Mouse (Mus musculus) monocyte, adult 2 months (primary cell): ENCODE measurements around the gene Kcnk3.

Source experiments
- DNase-seq, 2 experiments: peaks; one replicate each; pipeline ENCODE4 v3.0.0; 2022; ENCODE audit warnings: low spot score in 2 of 2, low read depth in 1 of 2

Kcnk3 gene

GRCm38 (mm10) chr5:30612575-30612974, 24.6 kb downstream of the Kcnk3 start:
- DNase-seq = no peak

- no peak for DNase-seq
Observed at GRCm38 (mm10) chr5:30613242-30613641, 25.3 kb downstream of the Kcnk3 start.

GRCm38 (mm10) chr5:30614221-30614620, 26.3 kb downstream of the Kcnk3 start:
- DNase-seq = no peak

- DNase-seq = no peak
Observed at GRCm38 (mm10) chr5:30615416-30615815, 27.4 kb downstream of the Kcnk3 start.

GRCm38 (mm10) chr5:30615819-30616218, 27.8 kb downstream of the Kcnk3 start:
- no peak for DNase-seq

GRCm38 (mm10) chr5:30616644-30617043, 28.7 kb downstream of the Kcnk3 start:
- DNase-seq = no peak

GRCm38 (mm10) chr5:30617357-30617756, 29.4 kb downstream of the Kcnk3 start:
- no peak for DNase-seq

GRCm38 (mm10) chr5:30617851-30618250, 29.9 kb downstream of the Kcnk3 start:
- DNase-seq = no peak

- DNase-seq = no peak
Observed at GRCm38 (mm10) chr5:30618376-30619003, 30.5 kb downstream of the Kcnk3 start.

GRCm38 (mm10) chr5:30619211-30619610, 31.2 kb downstream of the Kcnk3 start:
- DNase-seq = no peak

- DNase-seq = no peak
Observed at GRCm38 (mm10) chr5:30620567-30620966, 32.6 kb downstream of the Kcnk3 start.

- no peak for DNase-seq
Observed at GRCm38 (mm10) chr5:30621211-30621790, 33.3 kb downstream of the Kcnk3 start.

GRCm38 (mm10) chr5:30621844-30622176, 33.8 kb downstream of the Kcnk3 start:
- DNase-seq = no peak

- DNase-seq = peak; percentile 29 to 35
Observed at GRCm38 (mm10) chr5:30622177-30622840, 34.3 kb downstream of the Kcnk3 start.

GRCm38 (mm10) chr5:30622841-30623185, 34.8 kb downstream of the Kcnk3 start:
- DNase-seq = no peak

GRCm38 (mm10) chr5:30623380-30623779, 35.4 kb downstream of the Kcnk3 start:
- DNase-seq = no peak

GRCm38 (mm10) chr5:30624311-30624710, 36.3 kb downstream of the Kcnk3 start:
- no peak for DNase-seq

- DNase-seq = no peak
Observed at GRCm38 (mm10) chr5:30624908-30625307, 36.9 kb downstream of the Kcnk3 start.

GRCm38 (mm10) chr5:30625379-30625778, 37.4 kb downstream of the Kcnk3 start:
- DNase-seq = no peak

- no peak for DNase-seq
Observed at GRCm38 (mm10) chr5:30626331-30627105, 38.5 kb downstream of the Kcnk3 start.

GRCm38 (mm10) chr5:30628511-30628910, 40.5 kb downstream of the Kcnk3 start:
- DNase-seq = no peak

GRCm38 (mm10) chr5:30630401-30630800, 42.4 kb downstream of the Kcnk3 start:
- DNase-seq = no peak
